Mouse (Mus musculus) liver, embryonic 16.5 days (tissue): Measurements from ENCODE around the gene Vpreb2. TPM values are rescaled to one million over a fixed set of nuclear protein-coding genes. Genes with fewer than 3 reads are reported as not detected.
"Not testable (repeated sequence)": the region's sequence is repeated elsewhere in the genome, so short reads cannot be mapped to it uniquely, and the experiment has no call there.

Experiments
- ATAC-seq: fragments of 200-750 bp; cut with Nextera tagmentation; 2 replicates; pipeline ENCODE4 v1.8.0; 2017; ENCODE audit warnings: low read depth, mild to moderate bottlenecking, moderate number of reproducible peaks, moderate library complexity
- H3K27ac ChIP-seq: fragments of 300-500 bp; sonication (generic); 2 replicates; pipeline ENCODE4 v1.5.1; 2014; ENCODE audit warnings: mild to moderate bottlenecking, low read length
- H3K27me3 ChIP-seq: fragments of 300-500 bp; sonication (generic); 2 replicates; pipeline ENCODE4 v1.6.1; 2014; ENCODE audit warnings: low read depth, low read length, mixed read lengths; ENCODE audit not compliant: control insufficient read depth, insufficient read depth
- H3K36me3 ChIP-seq: fragments of 300-500 bp; sonication (generic); 2 replicates; pipeline ENCODE4 v1.6.1; 2014; ENCODE audit warnings: mild to moderate bottlenecking; ENCODE audit not compliant: control insufficient read depth, insufficient read depth
- H3K4me1 ChIP-seq: fragments of 300-500 bp; sonication (generic); 2 replicates; pipeline ENCODE4 v1.6.1; 2014; ENCODE audit warnings: low read depth, low read length, mixed read lengths; ENCODE audit not compliant: control insufficient read depth
- H3K4me2 ChIP-seq: fragments of 300-500 bp; sonication (generic); 2 replicates; pipeline ENCODE4 v1.6.1; 2014; ENCODE audit warnings: low read depth, low read length, mixed read lengths
- H3K4me3 ChIP-seq: fragments of 300-500 bp; sonication (generic); 2 replicates; pipeline ENCODE4 v1.5.1; 2014; ENCODE audit warnings: low read depth, mild to moderate bottlenecking, low read length
- H3K9ac ChIP-seq: fragments of 300-500 bp; sonication (generic); 2 replicates; pipeline ENCODE4 v1.6.1; 2014; ENCODE audit warnings: low read depth, low read length
- H3K9me3 ChIP-seq: fragments of 300-500 bp; sonication (generic); replicated peaks from 2 replicates; pipeline ENCODE4 v1.6.1; 2016; ENCODE audit warnings: low read length; ENCODE audit not compliant: control insufficient read depth
- WGBS: fragments of 180-500 bp; shearing (Covaris S2); extraction: QIAGEN DNeasy Blood & Tissue Kit; methylation state at CpG from one replicate; pipeline ENCODE4 v1.1.7; 2014; ENCODE audit not compliant: insufficient replicate concordance; 5-methylcytosine and 5-hydroxymethylcytosine counted together
- polyA plus RNA-seq: library from polyadenylated mRNA; unstranded; fragments of >200 nt; fragmentation: Nextera tagmentation; extraction: Ambion mirVana; gene quantifications from 2 replicates; pipeline ENCODE4 v1.2.1, GENCODE M21; 2015

Gene Vpreb2
- polyA plus RNA-seq, 1 experiment from 2014 or later, result 2.5 TPM

- Histone ChIP-seq H3K4me2 (no peak overlapping the region), H3K36me3 (no peaks in the 10 kb centered on the region), H3K9ac (no peak overlapping the region), H3K9me3 (no peaks in the 10 kb centered on the region), H3K4me1 (no peaks in the 10 kb centered on the region; the same call in 1 of the 2 replicates), H3K27ac (no peak overlapping the region), H3K27me3 (no peaks in the 10 kb centered on the region), H3K4me3 (no peak overlapping the region)
- no peak for ATAC-seq
- WGBS, result 49% methylated on average over 5 of the region's 5 CpGs
Observed at GRCm38 (mm10) chr16:17984231-17984630, 4.0 kb downstream of the Vpreb2 start.

- Histone ChIP-seq H3K9me3 (peaks cover 2% of the 10 kb centered on the region; the same call in 1 of the 2 replicates), H3K4me1 (no peaks in the 10 kb centered on the region; the same call in 1 of the 2 replicates), H3K27me3 (no peaks in the 10 kb centered on the region), H3K36me3 (no peaks in the 10 kb centered on the region), H3K27ac (no peak overlapping the region), H3K4me2 (no peak overlapping the region), H3K4me3 (no peak overlapping the region), H3K9ac (no peak overlapping the region)
- no peak for ATAC-seq
- WGBS, result 32% methylated on average over 5 of the region's 5 CpGs
Observed at GRCm38 (mm10) chr16:17985078-17985477, 4.8 kb downstream of the Vpreb2 start.

- Histone ChIP-seq H3K4me3 (no peak overlapping the region), H3K9ac (no peak overlapping the region), H3K27me3 (no peaks in the 10 kb centered on the region), H3K36me3 (no peaks in the 10 kb centered on the region), H3K4me1 (no peaks in the 10 kb centered on the region; the same call in 1 of the 2 replicates), H3K9me3 (peaks cover 6% of the 10 kb centered on the region), H3K27ac (no peak overlapping the region), H3K4me2 (no peak overlapping the region)
- no peak for ATAC-seq
- WGBS, result 37% methylated on average over 10 of the region's 10 CpGs
Observed at GRCm38 (mm10) chr16:17986456-17987132, 6.4 kb downstream of the Vpreb2 start.

- WGBS, result 65% methylated on average over 1 of the region's 1 CpGs
- Histone ChIP-seq H3K9ac (no peak overlapping the region), H3K4me3 (no peak overlapping the region), H3K4me1 (no peaks in the 10 kb centered on the region; the same call in 1 of the 2 replicates), H3K36me3 (no peaks in the 10 kb centered on the region), H3K27ac (no peak overlapping the region), H3K4me2 (no peak overlapping the region), H3K27me3 (no peaks in the 10 kb centered on the region), H3K9me3 (peaks cover 6% of the 10 kb centered on the region)
- no peak for ATAC-seq
Observed at GRCm38 (mm10) chr16:17987703-17988102, 7.5 kb downstream of the Vpreb2 start.

- not testable (repeated sequence) for H3K27me3 ChIP-seq, H3K9ac ChIP-seq, ATAC-seq, H3K9me3 ChIP-seq, H3K4me2 ChIP-seq, H3K4me1 ChIP-seq, H3K27ac ChIP-seq, H3K36me3 ChIP-seq, H3K4me3 ChIP-seq
- WGBS, result 81% methylated on average over 16 of the region's 16 CpGs
Observed at GRCm38 (mm10) chr16:17992321-17992720, 12.1 kb downstream of the Vpreb2 start.

GRCm38 (mm10) chr16:17999668-18000067 is 19.4 kb downstream of the Vpreb2 start:
- no peaks in the 10 kb centered on the region for H3K9me3 ChIP-seq
- no peak overlapping the region for H3K4me2 ChIP-seq
- no peaks in the 10 kb centered on the region for H3K4me1 ChIP-seq
- H3K27me3 ChIP-seq, result no peaks in the 10 kb centered on the region
- no peak overlapping the region for H3K27ac ChIP-seq
- H3K9ac ChIP-seq, result no peak overlapping the region
- no peak overlapping the region for H3K4me3 ChIP-seq
- H3K36me3 ChIP-seq, result no peaks in the 10 kb centered on the region
- WGBS, result 60% methylated on average over 5 of the region's 5 CpGs
- ATAC-seq, result peak; percentile 61; the same call in 1 of the 2 replicates

- Histone ChIP-seq H3K27ac (no peak overlapping the region), H3K36me3 (no peaks in the 10 kb centered on the region), H3K4me3 (no peak overlapping the region), H3K4me1 (no peaks in the 10 kb centered on the region), H3K9me3 (no peaks in the 10 kb centered on the region), H3K27me3 (no peaks in the 10 kb centered on the region), H3K4me2 (no peak overlapping the region), H3K9ac (no peak overlapping the region)
- no peak for ATAC-seq
- WGBS, result 32% methylated on average over 5 of the region's 5 CpGs
Observed at GRCm38 (mm10) chr16:18004589-18004988, 24.4 kb downstream of the Vpreb2 start.

GRCm38 (mm10) chr16:18007083-18007482 is 26.9 kb downstream of the Vpreb2 start:
- Histone ChIP-seq H3K9me3 (no peaks in the 10 kb centered on the region), H3K27me3 (no peaks in the 10 kb centered on the region), H3K4me1 (no peaks in the 10 kb centered on the region), H3K27ac (no peak overlapping the region), H3K36me3 (no peaks in the 10 kb centered on the region), H3K4me2 (no peak overlapping the region), H3K4me3 (no peak overlapping the region), H3K9ac (no peak overlapping the region)
- 37% methylated on average over 4 of the region's 4 CpGs for WGBS
- ATAC-seq, result no peak

GRCm38 (mm10) chr16:18011101-18011500 is 30.9 kb downstream of the Vpreb2 start:
- no peaks in the 10 kb centered on the region for H3K36me3 ChIP-seq
- H3K27ac ChIP-seq, result no peak overlapping the region
- no peak overlapping the region for H3K9ac ChIP-seq
- 64% methylated on average over 6 of the region's 6 CpGs for WGBS
- no peaks in the 10 kb centered on the region for H3K4me1 ChIP-seq
- no peak for ATAC-seq
- no peak overlapping the region for H3K4me2 ChIP-seq
- no peaks in the 10 kb centered on the region for H3K9me3 ChIP-seq
- no peak overlapping the region for H3K4me3 ChIP-seq
- H3K27me3 ChIP-seq, result no peaks in the 10 kb centered on the region
